Mouse (Mus musculus) C2C12 (cell line): ENCODE measurements around the gene Klf12. TPM values are rescaled to one million over a fixed set of nuclear protein-coding genes. Genes with fewer than 3 reads are reported as not detected.

ENCODE experiments used
- H3K27me3 ChIP-seq: one replicate; pipeline ENCODE4 v1.6.1; 2011; ENCODE audit not compliant: control insufficient read depth, insufficient read depth, insufficient read length
- H3K36me3 ChIP-seq: one replicate; pipeline ENCODE4 v1.6.1; 2011; ENCODE audit not compliant: control insufficient read depth, insufficient read depth
- H3K4me3 ChIP-seq: one replicate; pipeline ENCODE4 v1.5.1; 2011; ENCODE audit warnings: mild to moderate bottlenecking, control low read depth; ENCODE audit not compliant: poor library complexity, insufficient read depth, severe bottlenecking
- H3K79me2 ChIP-seq: one replicate; pipeline ENCODE4 v1.6.1; 2011; ENCODE audit not compliant: control insufficient read depth, insufficient read depth
- H3K79me3 ChIP-seq: one replicate; pipeline ENCODE4 v1.6.1; 2011; ENCODE audit warnings: low read depth, control low read depth
- H3ac ChIP-seq: one replicate; pipeline ENCODE3; 2011; ENCODE audit warnings: low read depth; ENCODE audit not compliant: control insufficient read depth, insufficient read length
- CEBPB ChIP-seq: IDR thresholded peaks from one replicate; pipeline ENCODE4 v1.6.1; 2011; ENCODE audit warnings: low read depth, mild to moderate bottlenecking, control low read depth, moderate library complexity
- CTCF ChIP-seq: IDR thresholded peaks from one replicate; pipeline ENCODE4 v1.5.1; 2011; ENCODE audit not compliant: control insufficient read depth, insufficient read depth, insufficient read length
- FOSL1 ChIP-seq: IDR thresholded peaks from one replicate; pipeline ENCODE4 v1.8.0; 2011; ENCODE audit warnings: mild to moderate bottlenecking, low read length; ENCODE audit not compliant: poor library complexity, insufficient read depth, severe bottlenecking
- MAX ChIP-seq: IDR thresholded peaks from one replicate; pipeline ENCODE4 v1.6.1; 2011; ENCODE audit warnings: mild to moderate bottlenecking, control low read depth
- MYOD1 ChIP-seq: IDR thresholded peaks from one replicate; pipeline ENCODE4 v1.6.1; 2011; ENCODE audit warnings: low read depth; ENCODE audit not compliant: control insufficient read depth, insufficient read length
- MYOG ChIP-seq: IDR thresholded peaks from one replicate; pipeline ENCODE4 v1.6.1; 2011; ENCODE audit not compliant: control insufficient read depth, insufficient read length; ENCODE audit errors: extremely low read depth
- USF1 ChIP-seq: IDR thresholded peaks from one replicate; pipeline ENCODE4 v1.6.1; 2011; ENCODE audit warnings: low read depth, mild to moderate bottlenecking, control low read depth, moderate library complexity
- polyA plus RNA-seq: library from polyadenylated mRNA; unstranded; fragments of >200 nt; fragmentation: generic; extraction: Trizol; gene quantifications from one replicate; pipeline ENCODE4 v1.2.1, GENCODE M21; 2012; ENCODE audit warnings: missing spikeins

The Klf12 gene
- polyA plus RNA-seq, 1 experiment = 1.2 TPM

DNA sequence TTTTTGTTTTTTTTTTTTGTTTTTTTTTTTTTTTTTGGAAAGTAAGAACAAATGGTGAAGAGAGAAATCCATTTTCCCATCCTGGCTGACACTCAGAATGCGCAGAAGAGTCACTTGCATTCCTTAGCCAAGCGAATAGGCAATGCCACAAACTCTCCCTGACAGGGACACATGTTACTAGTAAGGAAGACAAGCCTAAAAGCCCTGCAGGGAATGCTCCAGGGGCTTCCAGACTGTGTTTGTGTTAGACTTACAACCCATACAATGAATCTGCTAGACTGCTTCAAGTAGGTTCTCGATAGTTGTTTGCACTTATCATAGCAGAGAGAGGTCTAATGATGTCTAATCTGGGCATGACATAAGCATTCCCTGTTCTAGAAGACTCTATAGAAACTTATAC, 164.6 kb downstream of the Klf12 start:
- no peaks in the 10 kb centered on the region for H3K79me3 ChIP-seq
- H3ac ChIP-seq = no peak overlapping the region
- H3K36me3 ChIP-seq = no peaks in the 10 kb centered on the region
- H3K79me2 ChIP-seq = no peaks in the 10 kb centered on the region
- no peaks in the 10 kb centered on the region for H3K27me3 ChIP-seq
- no peak overlapping the region for H3K4me3 ChIP-seq
- TF ChIP-seq MYOG (no peak), FOSL1 (no peak), MAX (no peak), CEBPB (no peak), USF1 (no peak), CTCF (no peak), MYOD1 (no peak)

DNA sequence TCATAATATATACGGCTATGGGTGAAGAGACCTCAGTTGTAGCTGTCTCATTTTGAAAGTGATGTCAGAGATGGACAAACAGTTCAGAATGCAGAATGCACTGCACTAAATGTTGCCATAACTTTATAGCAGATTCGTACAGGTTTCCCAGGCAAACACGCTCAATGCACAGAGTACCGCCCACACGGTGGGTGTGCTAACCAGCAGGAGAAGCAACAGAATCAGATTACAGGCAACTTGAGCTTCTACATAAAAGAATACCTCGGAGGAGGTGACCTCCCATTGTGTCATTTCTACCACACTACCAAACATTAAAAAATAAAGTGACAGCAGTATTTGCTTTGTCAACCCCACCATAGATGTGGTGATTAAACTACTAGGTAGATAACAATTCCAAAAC, 171.1 kb downstream of the Klf12 start:
- no peak overlapping the region for H3K4me3 ChIP-seq
- no peaks in the 10 kb centered on the region for H3K79me2 ChIP-seq
- no peak overlapping the region for H3ac ChIP-seq
- no peaks in the 10 kb centered on the region for H3K27me3 ChIP-seq
- no peak for TF ChIP-seq MYOG
- TF ChIP-seq FOSL1 = no peak
- no peak for TF ChIP-seq CEBPB
- TF ChIP-seq MAX = no peak
- no peak for TF ChIP-seq MYOD1
- TF ChIP-seq CTCF = no peak
- no peaks in the 10 kb centered on the region for H3K36me3 ChIP-seq
- no peaks in the 10 kb centered on the region for H3K79me3 ChIP-seq

GRCm38 (mm10) chr14:100111735-100112134, 172.7 kb downstream of the Klf12 start:
- no peak overlapping the region for H3ac ChIP-seq
- H3K36me3 ChIP-seq = no peaks in the 10 kb centered on the region
- H3K27me3 ChIP-seq = no peaks in the 10 kb centered on the region
- no peaks in the 10 kb centered on the region for H3K79me2 ChIP-seq
- H3K79me3 ChIP-seq = no peaks in the 10 kb centered on the region
- no peak overlapping the region for H3K4me3 ChIP-seq
- TF ChIP-seq MYOD1 (no peak), FOSL1 (no peak), MYOG (no peak), CTCF (no peak), USF1 (no peak), MAX (no peak), CEBPB (no peak)

DNA sequence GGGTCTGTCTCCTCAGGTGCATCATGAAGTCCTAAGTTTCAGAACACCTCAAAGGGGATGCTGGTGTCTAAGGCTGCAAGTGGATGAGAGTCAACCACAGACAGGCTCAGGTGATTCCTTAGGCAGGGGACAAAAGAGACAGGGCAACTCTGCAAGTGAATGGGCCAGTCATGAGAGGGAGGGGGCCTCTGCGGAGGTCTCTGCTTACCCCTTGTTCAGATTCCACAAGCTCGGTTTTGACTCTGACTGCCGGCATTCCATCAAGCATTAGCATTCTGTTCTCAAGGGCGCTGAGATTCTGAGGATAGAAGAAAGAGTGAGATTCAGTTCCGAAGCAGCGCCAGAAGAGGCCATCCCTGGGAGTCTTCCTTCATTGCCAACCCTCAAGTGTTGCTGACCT, 174.9 kb downstream of the Klf12 start:
- Histone ChIP-seq H3K4me3 (no peak overlapping the region), H3K79me2 (no peaks in the 10 kb centered on the region), H3ac (no peak overlapping the region), H3K79me3 (no peaks in the 10 kb centered on the region), H3K27me3 (no peaks in the 10 kb centered on the region), H3K36me3 (no peaks in the 10 kb centered on the region)
- no peak for TF ChIP-seq USF1
- no peak for TF ChIP-seq CTCF
- TF ChIP-seq MYOG = no peak
- TF ChIP-seq MAX = no peak
- no peak for TF ChIP-seq FOSL1
- TF ChIP-seq CEBPB = no peak
- no peak for TF ChIP-seq MYOD1

DNA sequence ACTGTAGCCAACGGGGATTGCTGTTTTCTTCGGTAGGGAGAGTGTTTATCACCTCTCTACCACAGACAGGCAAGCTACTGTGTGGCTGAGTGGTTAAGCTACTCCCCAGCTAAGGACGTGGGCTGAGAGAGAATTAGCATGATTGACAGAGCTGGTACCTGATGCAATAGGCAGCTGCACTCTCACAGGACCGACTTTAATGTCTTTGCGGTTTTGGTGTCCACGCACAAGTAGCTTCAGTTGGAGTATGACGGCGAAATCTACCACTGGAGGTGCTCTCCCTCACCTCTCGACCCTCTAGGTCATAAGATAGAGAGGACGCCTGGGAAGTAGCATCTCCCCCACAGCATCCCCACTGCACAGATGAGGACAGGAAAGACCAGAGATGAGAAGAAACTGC, 178.9 kb downstream of the Klf12 start:
- TF ChIP-seq MAX (no peak), MYOG (no peak), CTCF (no peak), CEBPB (no peak), MYOD1 (no peak), FOSL1 (no peak), USF1 (no peak)
- no peaks in the 10 kb centered on the region for H3K27me3 ChIP-seq

DNA sequence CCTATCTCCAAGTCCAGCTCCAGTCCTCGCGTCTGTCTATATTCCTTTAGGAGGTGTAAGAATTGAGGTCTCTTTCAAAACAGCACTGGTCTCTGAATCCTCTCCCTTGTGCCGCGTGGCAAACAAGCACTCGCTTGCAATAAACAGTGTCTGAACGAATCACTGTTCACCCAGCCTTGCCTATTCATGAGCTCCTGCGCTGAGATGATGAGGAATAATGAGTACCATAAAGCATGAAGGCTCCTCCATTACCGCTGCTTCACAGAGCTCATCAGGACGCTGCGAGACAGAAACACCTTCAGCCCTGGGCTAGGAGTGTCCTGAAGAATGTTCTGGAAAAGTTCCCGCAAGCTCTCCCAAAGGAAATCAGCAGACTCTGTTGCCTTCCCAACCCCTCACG, 179.7 kb downstream of the Klf12 start:
- Histone ChIP-seq H3K4me3 (no peak overlapping the region), H3ac (no peak overlapping the region), H3K79me2 (no peaks in the 10 kb centered on the region), H3K27me3 (no peaks in the 10 kb centered on the region), H3K79me3 (no peaks in the 10 kb centered on the region), H3K36me3 (no peaks in the 10 kb centered on the region)
- no peak for TF ChIP-seq CEBPB
- TF ChIP-seq MYOG = no peak
- TF ChIP-seq CTCF = no peak
- TF ChIP-seq MYOD1 = no peak
- TF ChIP-seq FOSL1 = no peak
- TF ChIP-seq MAX = no peak
- TF ChIP-seq USF1 = no peak

More for the DNA sequence above, 178.9 kb downstream of the Klf12 start:
- Histone ChIP-seq H3K4me3 (no peak overlapping the region), H3ac (no peak overlapping the region), H3K79me2 (no peaks in the 10 kb centered on the region), H3K36me3 (no peaks in the 10 kb centered on the region), H3K79me3 (no peaks in the 10 kb centered on the region)
